Mouse (Mus musculus) erythroblast, embryonic 14.5 days (primary cell): Measurements from ENCODE around the gene Orai3.

Experiments
- GATA1 ChIP-seq: IDR thresholded peaks from 2 replicates; pipeline ENCODE4 v1.6.1; 2012; ENCODE audit warnings: low read length, inconsistent platforms, mixed read lengths
- TAL1 ChIP-seq: IDR thresholded peaks from 3 replicates; pipeline ENCODE4 v1.6.1; 2012; ENCODE audit warnings: low read length, inconsistent platforms, mixed read lengths

DNA sequence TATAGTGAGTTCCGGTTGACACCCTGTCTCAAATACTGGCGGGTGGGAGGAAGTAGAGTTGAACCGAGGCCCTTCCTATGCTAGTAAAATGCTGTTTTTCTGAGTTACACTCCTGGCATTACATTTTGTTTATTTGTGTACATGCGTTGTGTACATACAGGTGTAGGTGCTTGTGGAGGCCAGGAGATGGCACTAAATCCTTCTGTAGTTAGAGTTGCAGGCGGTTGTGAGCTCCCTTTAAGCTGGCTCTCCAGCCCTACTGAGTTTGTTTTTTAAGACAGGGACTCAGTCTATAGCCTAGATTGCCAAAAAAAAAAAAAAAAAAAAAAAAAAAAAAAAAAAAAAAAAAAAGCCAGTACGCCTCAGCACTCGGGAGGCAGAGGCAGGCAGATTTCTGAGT, 41.7 kb upstream of the Orai3 start:
- TF ChIP-seq GATA1 (no peak), TAL1 (no peak)
